Mouse (Mus musculus) cerebellum, adult 2 months (tissue): ENCODE data around the gene Ankrd6.

ENCODE experiments used
- CTCF ChIP-seq: fragments of 200-500 bp; IDR thresholded peaks from 2 replicates; pipeline ENCODE4 v1.5.1; 2011; ENCODE audit warnings: low read depth, mild to moderate bottlenecking, control low read depth, low read length, moderate library complexity, borderline replicate concordance; ENCODE audit not compliant: insufficient read depth
- POLR2A ChIP-seq: fragments of 200-500 bp; IDR thresholded peaks from 2 replicates; pipeline ENCODE4 v1.6.1; 2011; ENCODE audit warnings: low read length, control low read depth, borderline replicate concordance; ENCODE audit not compliant: insufficient read depth

DNA sequence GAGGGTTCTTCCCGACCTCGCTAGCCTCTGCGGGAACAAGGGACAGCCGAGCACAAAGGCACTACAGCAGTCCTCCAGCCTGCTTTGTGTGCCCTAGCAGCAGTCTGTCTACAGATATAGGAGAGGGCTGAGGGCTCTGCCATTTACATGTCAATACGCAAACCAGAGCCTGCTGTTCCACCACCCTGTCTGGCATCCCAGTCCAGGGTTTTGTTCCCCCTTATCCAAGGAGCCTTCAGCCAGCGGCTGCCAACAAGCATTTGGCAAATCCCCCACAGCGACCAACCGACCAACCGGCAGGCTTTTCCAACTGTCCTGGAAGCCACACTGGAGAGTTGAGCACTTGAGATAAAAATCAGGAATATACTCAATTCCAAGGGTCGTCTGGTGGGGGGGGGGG lies 27.2 kb downstream of the Ankrd6 start:
- no peak for TF ChIP-seq CTCF
- no peak for TF ChIP-seq POLR2A
